Mouse (Mus musculus): Measurements from ENCODE around the gene Hipk2.

- TF ChIP-seq MXI1 (IDR thresholded peaks at IDR 0.05; ENCODE audit: low read depth, low read length) (no peak), CHD2 (IDR thresholded peaks at IDR 0.05; ENCODE audit: low read length) (no peak), CTCF (IDR thresholded peaks at IDR 0.05 in 2 of 3, conservative IDR thresholded peaks at IDR 0.05 in 1 of 3; ENCODE audit: control insufficient read depth in 1 of 3, insufficient read depth in 1 of 3, low read depth in 2 of 3, low read length in 3 of 3, poor library complexity in 1 of 3, severe bottlenecking in 1 of 3) (no peak), POLR2AphosphoS5 (IDR thresholded peaks at IDR 0.05; ENCODE audit: borderline replicate concordance, low read depth, low read length) (no peak), GATA1 (IDR thresholded peaks at IDR 0.05; ENCODE audit: low read depth, low read length) (0 out of 2 replicates have a peak, but pooled peaks have one; percentile 26)
Observed at GRCm38 (mm10) chr6:38739266-38739665, 136.7 kb downstream of the Hipk2 start.
